Mouse (Mus musculus) embryonic facial prominence, embryonic 11.5 days (tissue): ENCODE measurements around the gene Ptpn23. TPM values are rescaled to one million over a fixed set of nuclear protein-coding genes. Genes with fewer than 3 reads are reported as not detected.
A peak's percentile ranks its signal among the peaks of the same experiment; 100 is the strongest.
"Not testable (repeated sequence)": the region's sequence is repeated elsewhere in the genome, so short reads cannot be mapped to it uniquely, and the experiment has no call there.

ENCODE experiments used
- ATAC-seq: fragments of 200-750 bp; cut with Nextera tagmentation; replicated peaks from 2 replicates; pipeline ENCODE4 v1.8.0; 2017; ENCODE audit warnings: low read depth; ENCODE audit not compliant: insufficient number of reproducible peaks, low FRiP score, low TSS enrichment
- DNase-seq: peaks from one replicate; pipeline ENCODE4 v3.0.0-alpha.2; 2015; ENCODE audit warnings: low spot score
- H3K27ac ChIP-seq: fragments of 300-500 bp; sonication (generic); replicated peaks from 2 replicates; pipeline ENCODE4 v1.5.1; 2014; ENCODE audit warnings: mild to moderate bottlenecking, low read depth, low read length, control low read depth
- H3K27me3 ChIP-seq: fragments of 300-500 bp; sonication (generic); 2 replicates; pipeline ENCODE4 v1.6.1; 2014; ENCODE audit warnings: mild to moderate bottlenecking, low read length, moderate library complexity, mixed read lengths; ENCODE audit not compliant: control insufficient read depth, insufficient read depth
- H3K36me3 ChIP-seq: fragments of 300-500 bp; sonication (generic); replicated peaks from 2 replicates; pipeline ENCODE4 v1.6.1; 2014; ENCODE audit warnings: low read depth, mild to moderate bottlenecking, low read length, moderate library complexity, mixed read lengths; ENCODE audit not compliant: control insufficient read depth, insufficient read depth
- H3K4me1 ChIP-seq: fragments of 300-500 bp; sonication (generic); 2 replicates; pipeline ENCODE4 v1.6.1; 2014; ENCODE audit warnings: low read length, mixed read lengths; ENCODE audit not compliant: control insufficient read depth, insufficient read depth
- H3K4me2 ChIP-seq: fragments of 300-500 bp; sonication (generic); 2 replicates; pipeline ENCODE4 v1.6.1; 2014; ENCODE audit warnings: low read depth, mild to moderate bottlenecking, control low read depth, low read length, moderate library complexity
- H3K4me3 ChIP-seq: fragments of 300-500 bp; sonication (generic); 2 replicates; pipeline ENCODE4 v1.5.1; 2014; ENCODE audit warnings: low read depth, low read length, control low read depth
- H3K9ac ChIP-seq: fragments of 300-500 bp; sonication (generic); replicated peaks from 2 replicates; pipeline ENCODE4 v1.6.1; 2014; ENCODE audit warnings: mild to moderate bottlenecking, control low read depth, low read length
- H3K9me3 ChIP-seq: fragments of 300-500 bp; sonication (generic); replicated peaks from 2 replicates; pipeline ENCODE4 v1.6.1; 2016; ENCODE audit warnings: mild to moderate bottlenecking, low read length, inconsistent platforms, mixed read lengths; ENCODE audit not compliant: control insufficient read depth
- WGBS: fragments of 180-500 bp; shearing (Covaris S2); extraction: QIAGEN DNeasy Blood & Tissue Kit; methylation state at CpG from one replicate; pipeline ENCODE4 v1.1.7; 2014; 5-methylcytosine and 5-hydroxymethylcytosine counted together
- polyA plus RNA-seq: library from polyadenylated mRNA; unstranded; fragments of >200 nt; fragmentation: Nextera tagmentation; extraction: Ambion mirVana; gene quantifications from 2 replicates; pipeline ENCODE4 v1.2.1, GENCODE M21; 2014

The Ptpn23 gene
- polyA plus RNA-seq, 1 experiment from 2014 or later: 11.0 TPM

- Histone ChIP-seq H3K4me1 (no peaks in the 10 kb centered on the region), H3K27me3 (no peaks in the 10 kb centered on the region), H3K9ac (no peak overlapping the region), H3K27ac (no peak overlapping the region), H3K4me2 (no peak overlapping the region), H3K9me3 (no peaks in the 10 kb centered on the region), H3K4me3 (no peak overlapping the region), H3K36me3 (peaks cover 2% of the 10 kb centered on the region)
- WGBS: 91% methylated on average over 8 of the region's 8 CpGs
- ATAC-seq: no peak
- DNase-seq: no peak
Measured at GRCm38 (mm10) chr9:110379361-110379760, 28.7 kb downstream of the Ptpn23 start.

DNA sequence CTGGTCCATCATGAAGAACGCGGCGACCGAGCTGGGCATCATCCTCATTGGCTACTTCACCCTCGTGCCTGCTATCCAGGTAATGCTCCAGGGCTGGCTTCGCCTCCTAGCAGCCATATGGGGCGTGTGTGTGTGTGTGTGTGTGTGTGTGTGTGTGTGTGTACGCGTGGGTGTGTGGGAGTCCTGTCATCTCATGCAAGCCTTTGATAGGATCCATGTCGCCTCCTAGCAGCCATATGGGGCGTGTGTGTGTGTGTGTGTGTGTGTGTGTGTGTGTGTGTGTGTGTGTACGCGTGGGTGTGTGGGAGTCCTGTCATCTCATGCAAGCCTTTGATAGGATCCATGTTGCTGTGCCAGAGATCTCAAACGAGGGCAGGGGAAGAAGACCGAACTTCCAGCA lies 30.4 kb downstream of the Ptpn23 start:
- H3K36me3 ChIP-seq, H3K27me3 ChIP-seq, H3K4me3 ChIP-seq, H3K27ac ChIP-seq, H3K9ac ChIP-seq, H3K9me3 ChIP-seq, H3K4me1 ChIP-seq, H3K4me2 ChIP-seq, DNase-seq, ATAC-seq: not testable (repeated sequence)
- WGBS: 91% methylated on average over 14 of the region's 15 CpGs

- no peaks in the 10 kb centered on the region for H3K9me3 ChIP-seq
- 89% methylated on average over 3 of the region's 3 CpGs for WGBS
- H3K4me2 ChIP-seq: no peak overlapping the region
- no peak for ATAC-seq
- no peak overlapping the region for H3K27ac ChIP-seq
- no peaks in the 10 kb centered on the region; the same call in none of the 2 replicates for H3K36me3 ChIP-seq
- H3K27me3 ChIP-seq: no peaks in the 10 kb centered on the region
- no peaks in the 10 kb centered on the region for H3K4me1 ChIP-seq
- no peak overlapping the region for H3K4me3 ChIP-seq
- no peak overlapping the region for H3K9ac ChIP-seq
- DNase-seq: no peak
Measured at GRCm38 (mm10) chr9:110375668-110376067, 32.3 kb downstream of the Ptpn23 start.

GRCm38 (mm10) chr9:110373871-110374270 lies 34.1 kb downstream of the Ptpn23 start:
- no peak for ATAC-seq
- no peaks in the 10 kb centered on the region for H3K27me3 ChIP-seq
- DNase-seq: no peak
- no peaks in the 10 kb centered on the region for H3K4me1 ChIP-seq
- no peaks in the 10 kb centered on the region; the same call in none of the 2 replicates for H3K36me3 ChIP-seq
- 92% methylated on average over 13 of the region's 13 CpGs for WGBS
- no peaks in the 10 kb centered on the region for H3K9me3 ChIP-seq
- no peak overlapping the region for H3K27ac ChIP-seq
- no peak overlapping the region for H3K4me3 ChIP-seq
- no peak overlapping the region for H3K9ac ChIP-seq
- no peak overlapping the region for H3K4me2 ChIP-seq

DNA sequence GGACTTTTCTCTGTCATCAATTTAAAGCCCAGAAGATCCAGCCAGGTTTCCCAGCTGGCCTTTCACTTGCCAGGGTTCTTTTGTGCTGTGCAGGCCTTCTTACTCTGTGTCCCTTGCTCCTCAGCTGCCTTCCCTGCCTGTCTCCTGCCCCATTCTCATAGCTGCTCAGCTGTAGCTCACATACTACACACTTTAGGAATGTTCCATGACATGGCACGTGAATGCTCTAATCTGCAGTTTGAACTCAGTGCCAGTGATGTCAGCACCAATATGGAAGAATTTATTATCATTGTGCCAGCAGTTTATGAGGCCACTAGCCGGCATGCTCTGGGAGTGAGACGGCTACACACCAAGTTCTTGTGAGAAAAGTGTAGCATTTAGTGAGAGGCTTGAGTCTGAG lies 38.2 kb downstream of the Ptpn23 start:
- Histone ChIP-seq H3K9ac (no peak overlapping the region), H3K4me3 (no peak overlapping the region), H3K36me3 (no peaks in the 10 kb centered on the region; the same call in 1 of the 2 replicates), H3K4me1 (no peaks in the 10 kb centered on the region), H3K27ac (no peak overlapping the region), H3K4me2 (no peak overlapping the region), H3K9me3 (no peaks in the 10 kb centered on the region), H3K27me3 (no peaks in the 10 kb centered on the region)
- no peak for ATAC-seq
- no peak for DNase-seq
- 94% methylated on average over 3 of the region's 3 CpGs for WGBS

- ATAC-seq: no peak
- Histone ChIP-seq H3K4me2 (no peak overlapping the region), H3K9me3 (no peaks in the 10 kb centered on the region), H3K27me3 (no peaks in the 10 kb centered on the region), H3K9ac (no peak overlapping the region), H3K4me3 (no peak overlapping the region), H3K4me1 (no peaks in the 10 kb centered on the region), H3K36me3 (no peaks in the 10 kb centered on the region; the same call in 1 of the 2 replicates), H3K27ac (no peak overlapping the region)
- DNase-seq: peak; percentile 34
- 46% methylated on average over 5 of the region's 5 CpGs for WGBS
Measured at GRCm38 (mm10) chr9:110366746-110367145, 41.3 kb downstream of the Ptpn23 start.

- Histone ChIP-seq H3K36me3 (no peaks in the 10 kb centered on the region; the same call in 1 of the 2 replicates), H3K27me3 (no peaks in the 10 kb centered on the region), H3K4me1 (no peaks in the 10 kb centered on the region), H3K9ac (no peak overlapping the region), H3K4me3 (no peak overlapping the region), H3K4me2 (no peak overlapping the region), H3K9me3 (no peaks in the 10 kb centered on the region), H3K27ac (no peak overlapping the region)
- WGBS: 87% methylated on average over 10 of the region's 10 CpGs
- ATAC-seq (no peak), DNase-seq (no peak)
Measured at GRCm38 (mm10) chr9:110362337-110362736, 45.7 kb downstream of the Ptpn23 start.

GRCm38 (mm10) chr9:110361299-110361698 lies 46.7 kb downstream of the Ptpn23 start:
- Histone ChIP-seq H3K27me3 (no peaks in the 10 kb centered on the region), H3K9ac (no peak overlapping the region), H3K4me1 (no peaks in the 10 kb centered on the region), H3K4me2 (no peak overlapping the region), H3K36me3 (no peaks in the 10 kb centered on the region; the same call in none of the 2 replicates), H3K9me3 (no peaks in the 10 kb centered on the region), H3K4me3 (no peak overlapping the region), H3K27ac (no peak overlapping the region)
- no peak for DNase-seq
- ATAC-seq: no peak
- 62% methylated on average over 12 of the region's 12 CpGs for WGBS
